ENCODE assay signal across 1 mouse cellular context in the genomic region with DNA sequence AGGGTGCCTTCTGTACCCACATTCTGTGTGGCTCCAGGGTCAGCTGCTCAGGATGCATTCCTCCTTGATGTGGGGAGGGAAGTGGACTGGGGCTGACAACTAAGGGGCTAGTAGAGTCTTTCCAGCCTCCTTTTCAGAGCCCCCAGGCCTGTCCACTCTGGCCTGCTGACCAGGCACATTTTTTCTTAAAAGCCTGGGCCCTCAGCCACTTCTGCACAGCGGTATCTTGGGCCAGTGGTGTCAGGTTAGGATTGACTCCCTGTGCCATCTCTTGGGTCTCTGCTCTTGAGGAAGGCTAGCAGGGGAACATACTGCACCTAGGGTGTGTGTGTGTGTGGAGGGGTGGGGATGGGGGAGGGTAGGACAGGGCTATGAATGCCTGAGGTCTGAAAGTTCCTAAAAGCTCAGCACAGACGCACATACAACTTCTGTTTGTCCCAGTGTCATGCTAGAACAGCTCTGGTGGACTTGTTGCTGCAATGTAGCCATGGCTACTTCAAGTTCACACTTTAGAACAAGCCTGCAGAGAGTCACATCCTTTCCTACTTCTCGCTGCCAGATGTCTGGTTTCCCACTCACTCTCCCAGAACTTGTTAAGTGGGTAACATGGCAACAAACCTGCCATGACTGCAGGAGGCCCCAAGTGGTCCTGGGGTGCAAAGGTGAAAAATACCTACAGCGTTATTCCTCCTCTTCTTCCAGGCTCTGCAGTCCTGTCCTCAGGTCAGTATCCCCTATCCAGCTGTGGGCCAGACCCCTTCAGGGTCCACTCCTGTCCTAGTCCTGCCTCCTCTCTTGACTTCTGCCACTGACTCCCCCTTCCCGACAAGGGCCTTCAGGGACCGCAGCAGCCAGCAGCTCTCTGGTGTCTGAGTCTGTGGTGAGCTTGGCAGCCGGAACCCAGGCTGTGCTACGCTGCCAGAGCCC.
TF ChIP-seq lines count a peak whose summit lies in the region.

No protein-coding gene starts in this region.

TF ChIP-seq in MEL, 35 proteins besides CTCF, POLR2A, EP300 and RAD21:
- no peak for TF ChIP-seq NELFE (IDR thresholded peaks at IDR 0.05; ENCODE audit: low read depth, low read length)
- TF ChIP-seq ZMIZ1 (IDR thresholded peaks at IDR 0.05; ENCODE audit: low read depth, low read length), result no peak
- no peak for TF ChIP-seq TBP (IDR thresholded peaks at IDR 0.05; ENCODE audit: low read depth, low read length)
- no peak for TF ChIP-seq TCF12 (IDR thresholded peaks at IDR 0.05; ENCODE audit: low read depth, low read length)
- 0 out of 2 replicates have a peak, but pooled peaks have one; percentile 13 for TF ChIP-seq MAX (IDR thresholded peaks at IDR 0.05; ENCODE audit: low read length)
- no peak for TF ChIP-seq USF1 (IDR thresholded peaks at IDR 0.05; ENCODE audit: low read depth, low read length)
- no peak for TF ChIP-seq HCFC1 (IDR thresholded peaks at IDR 0.05; ENCODE audit: low read depth, low read length)
- TF ChIP-seq MXI1 (IDR thresholded peaks at IDR 0.05; ENCODE audit: low read depth, low read length), result no peak; the same call in 1 of the 2 replicates
- TF ChIP-seq JUND (IDR thresholded peaks at IDR 0.05; ENCODE audit: low read depth, low read length), result no peak
